Mouse (Mus musculus) C2C12 (cell line): ENCODE results near the gene Tceal7.

Experiments used
- CEBPB ChIP-seq: IDR thresholded peaks from one replicate; pipeline ENCODE4 v1.6.1; 2011; ENCODE audit warnings: low read depth, mild to moderate bottlenecking, control low read depth, moderate library complexity
- CTCF ChIP-seq: IDR thresholded peaks from one replicate; pipeline ENCODE4 v1.5.1; 2011; ENCODE audit not compliant: control insufficient read depth, insufficient read depth, insufficient read length
- MYOD1 ChIP-seq: IDR thresholded peaks from one replicate; pipeline ENCODE4 v1.6.1; 2011; ENCODE audit warnings: low read depth; ENCODE audit not compliant: control insufficient read depth, insufficient read length

- TF ChIP-seq CEBPB (no peak), MYOD1 (no peak), CTCF (no peak)
These were observed 1.7 kb downstream of the Tceal7 start for GRCm38 (mm10) chrX:136216303-136216702.
